Mouse (Mus musculus) heart, postnatal 0 days (tissue): ENCODE results near the gene Ccdc144b.

ENCODE experiments used
- CTCF ChIP-seq: IDR thresholded peaks from 2 replicates; pipeline ENCODE4 v1.5.1; 2016; ENCODE audit warnings: antibody characterized with exemption, control low read depth, low read depth
- EP300 ChIP-seq: IDR thresholded peaks from 2 replicates; pipeline ENCODE4 v1.6.1; 2016; ENCODE audit warnings: antibody characterized with exemption, low read depth

- no peak for TF ChIP-seq CTCF
- no peak for TF ChIP-seq EP300
Observed at GRCm38 (mm10) chr3:36011239-36011638, 42.1 kb downstream of the Ccdc144b start.
